Mouse (Mus musculus) liver, embryonic 11.5 days (tissue): ENCODE measurements around the gene Prkci. TPM values are rescaled to one million over a fixed set of nuclear protein-coding genes. Genes with fewer than 3 reads are reported as not detected.

ENCODE experiments used
- ATAC-seq: fragments of 200-750 bp; cut with Nextera tagmentation; replicated peaks from 2 replicates; pipeline ENCODE4 v1.8.0; 2017; ENCODE audit warnings: moderate number of reproducible peaks, mild to moderate bottlenecking, moderate TSS enrichment, moderate library complexity; ENCODE audit not compliant: low FRiP score
- DNase-seq: peaks from one replicate; pipeline ENCODE4 v3.0.0-alpha.2; 2017; ENCODE audit warnings: low spot score
- H3K27ac ChIP-seq: fragments of 300-500 bp; sonication (generic); 2 replicates; pipeline ENCODE4 v1.5.1; 2014; ENCODE audit warnings: mild to moderate bottlenecking, low read depth, low read length, control low read depth
- H3K27me3 ChIP-seq: fragments of 300-500 bp; sonication (generic); replicated peaks from 2 replicates; pipeline ENCODE4 v1.6.1; 2014; ENCODE audit warnings: low read length, mixed read lengths; ENCODE audit not compliant: control insufficient read depth, insufficient read depth
- H3K36me3 ChIP-seq: fragments of 300-500 bp; sonication (generic); 2 replicates; pipeline ENCODE4 v1.6.1; 2014; ENCODE audit warnings: mild to moderate bottlenecking, low read length, moderate library complexity, mixed read lengths; ENCODE audit not compliant: control insufficient read depth, insufficient read depth
- H3K4me1 ChIP-seq: fragments of 300-500 bp; sonication (generic); replicated peaks from 2 replicates; pipeline ENCODE4 v1.6.1; 2014; ENCODE audit warnings: low read length, mixed read lengths; ENCODE audit not compliant: control insufficient read depth, insufficient read depth
- H3K4me2 ChIP-seq: fragments of 300-500 bp; sonication (generic); 2 replicates; pipeline ENCODE4 v1.6.1; 2014; ENCODE audit warnings: mild to moderate bottlenecking, control low read depth, moderate library complexity
- H3K4me3 ChIP-seq: fragments of 300-500 bp; sonication (generic); 2 replicates; pipeline ENCODE4 v1.5.1; 2014; ENCODE audit warnings: low read depth, low read length, control low read depth
- H3K9ac ChIP-seq: fragments of 300-500 bp; sonication (generic); 2 replicates; pipeline ENCODE4 v1.6.1; 2014; ENCODE audit warnings: low read depth, low read length, control low read depth
- H3K9me3 ChIP-seq: fragments of 300-500 bp; sonication (generic); 2 replicates; pipeline ENCODE4 v1.6.1; 2016; ENCODE audit warnings: low read length, inconsistent platforms, mixed read lengths; ENCODE audit not compliant: control insufficient read depth
- WGBS: fragments of 180-500 bp; shearing (Covaris S2); extraction: QIAGEN DNeasy Blood & Tissue Kit; methylation state at CpG from one replicate; pipeline ENCODE4 v1.1.7; 2014; 5-methylcytosine and 5-hydroxymethylcytosine counted together
- polyA plus RNA-seq: library from polyadenylated mRNA; unstranded; fragments of >200 nt; fragmentation: Nextera tagmentation; extraction: Ambion mirVana; gene quantifications from 2 replicates; pipeline ENCODE4 v1.2.1, GENCODE M21; 2014

Prkci gene
- polyA plus RNA-seq, 1 experiment from 2014 or later: 20.2 TPM

DNA sequence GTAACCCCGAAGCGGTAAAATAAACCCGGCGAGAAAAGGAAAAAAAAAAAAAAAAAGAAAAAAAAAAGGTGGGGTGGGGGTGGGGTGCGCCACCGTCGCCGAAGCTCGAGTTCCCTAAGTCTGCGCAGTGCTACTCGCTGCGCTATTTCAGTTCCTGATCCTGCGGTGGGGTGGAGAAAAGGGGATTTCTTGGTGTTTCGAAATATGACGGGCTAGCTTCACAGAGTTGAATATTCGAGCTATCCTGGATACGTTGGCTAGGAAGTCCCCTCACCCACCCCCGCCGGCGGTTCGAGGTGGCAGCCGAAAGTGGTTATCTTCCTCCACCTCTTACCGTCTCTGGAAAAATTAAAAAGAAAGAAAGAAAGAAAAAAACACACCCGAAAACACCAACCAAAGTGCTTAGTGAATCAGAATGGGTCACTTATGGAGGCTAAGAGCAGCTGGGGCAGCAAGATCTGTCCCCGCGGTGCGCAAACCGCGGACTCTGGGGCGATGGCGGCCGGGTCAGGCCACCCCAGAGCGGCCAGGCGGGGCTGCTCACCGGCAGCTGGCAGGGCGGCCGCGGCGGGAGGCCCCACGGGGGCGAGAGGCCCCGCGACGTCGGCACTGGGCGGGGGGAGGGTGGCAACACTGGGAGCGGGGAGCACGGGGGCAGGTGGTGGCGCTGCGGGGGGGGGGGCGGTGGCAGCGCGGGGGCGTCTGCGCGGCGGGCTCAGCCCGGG lies 98.2 kb downstream of the Prkci start:
- Histone ChIP-seq H3K9me3 (no peaks in the 10 kb centered on the region), H3K4me2 (peak overlapping the region; percentile 74), H3K27ac (peak overlapping the region; percentile 98), H3K27me3 (no peaks in the 10 kb centered on the region), H3K4me1 (peaks cover 22% of the 10 kb centered on the region), H3K4me3 (peak overlapping the region; percentile 92), H3K9ac (peak overlapping the region; percentile 92), H3K36me3 (no peaks in the 10 kb centered on the region)
- DNase-seq (peak; percentile 78), ATAC-seq (peak; percentile 63)
- WGBS: under 1% methylated on average over 39 of the region's 58 CpGs

DNA sequence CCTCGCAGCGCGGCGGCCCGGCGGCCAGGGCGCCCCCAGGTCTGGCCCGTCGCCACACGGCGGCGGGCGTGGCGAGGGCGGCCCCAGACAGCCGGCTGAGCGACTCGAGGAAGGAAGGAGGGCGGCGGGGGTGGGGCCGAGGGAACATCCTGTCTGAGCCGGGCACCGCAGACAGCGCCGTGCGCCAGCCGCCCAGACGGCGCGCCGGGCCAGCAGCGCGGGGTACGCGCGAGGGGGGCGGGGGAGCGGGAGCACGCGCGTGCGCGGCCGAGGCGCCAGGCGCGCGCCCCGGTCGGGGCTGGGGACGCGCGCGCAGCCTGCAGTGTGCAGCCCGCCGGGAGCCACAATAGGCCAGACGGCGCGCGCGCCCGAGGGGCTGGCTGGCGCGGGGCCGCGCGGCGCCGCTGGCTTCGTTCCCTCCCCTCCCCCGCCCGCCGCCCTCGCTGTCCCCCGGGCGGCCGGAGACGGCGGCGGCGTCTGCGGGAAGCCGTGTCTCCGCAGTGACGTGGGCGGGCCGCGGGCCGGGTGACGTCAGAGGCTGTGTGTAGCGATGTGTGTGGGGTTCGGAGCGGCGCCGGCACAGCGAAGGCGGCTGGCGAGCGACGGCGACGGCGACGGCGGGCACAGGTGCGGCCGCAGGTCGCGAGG lies 99.1 kb downstream of the Prkci start, which contains the start of gene Skil:
Gene Skil, plus strand, starts transcription at position 528 of the 648 bp plus-strand sequence.
- Histone ChIP-seq H3K27me3 (no peaks in the 10 kb centered on the region), H3K4me2 (peak within 1 kb of the TSS; percentile 74), H3K9ac (peak within 1 kb of the TSS; percentile 92), H3K27ac (peak within 1 kb of the TSS; percentile 98), H3K4me3 (peak within 1 kb of the TSS; percentile 92), H3K36me3 (no peaks in the 10 kb centered on the region), H3K9me3 (no peaks in the 10 kb centered on the region), H3K4me1 (peaks cover 25% of the 10 kb centered on the region)
- under 1% methylated on average over 75 of the region's 109 CpGs for WGBS
- DNase-seq (peak; percentile 96), ATAC-seq (peak; percentile 93)

DNA sequence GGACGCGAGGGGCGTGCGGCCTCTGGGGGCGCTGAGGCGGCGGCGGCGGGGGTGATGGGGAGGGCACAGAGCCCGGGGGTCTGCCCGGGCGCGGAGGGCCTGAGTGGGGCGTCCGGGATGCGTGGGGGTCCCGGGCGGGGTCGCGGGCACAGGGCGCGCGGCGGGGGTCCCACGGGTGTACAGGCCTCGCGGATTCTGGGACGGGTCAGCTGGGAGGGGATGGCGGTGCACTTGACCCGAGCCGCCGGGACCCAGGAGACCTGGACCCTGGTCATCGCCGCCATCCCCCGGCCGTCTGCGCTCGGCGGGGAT lies 99.6 kb downstream of the Prkci start:
- no peak for ATAC-seq
- Histone ChIP-seq H3K9me3 (no peaks in the 10 kb centered on the region), H3K4me2 (peak overlapping the region; percentile 74), H3K36me3 (no peaks in the 10 kb centered on the region), H3K4me3 (peak overlapping the region; percentile 92), H3K4me1 (peaks cover 24% of the 10 kb centered on the region), H3K27ac (peak overlapping the region; percentile 98), H3K9ac (peak overlapping the region; percentile 92), H3K27me3 (no peaks in the 10 kb centered on the region)
- DNase-seq: no peak
- WGBS: 1% methylated on average over 23 of the region's 39 CpGs

DNA sequence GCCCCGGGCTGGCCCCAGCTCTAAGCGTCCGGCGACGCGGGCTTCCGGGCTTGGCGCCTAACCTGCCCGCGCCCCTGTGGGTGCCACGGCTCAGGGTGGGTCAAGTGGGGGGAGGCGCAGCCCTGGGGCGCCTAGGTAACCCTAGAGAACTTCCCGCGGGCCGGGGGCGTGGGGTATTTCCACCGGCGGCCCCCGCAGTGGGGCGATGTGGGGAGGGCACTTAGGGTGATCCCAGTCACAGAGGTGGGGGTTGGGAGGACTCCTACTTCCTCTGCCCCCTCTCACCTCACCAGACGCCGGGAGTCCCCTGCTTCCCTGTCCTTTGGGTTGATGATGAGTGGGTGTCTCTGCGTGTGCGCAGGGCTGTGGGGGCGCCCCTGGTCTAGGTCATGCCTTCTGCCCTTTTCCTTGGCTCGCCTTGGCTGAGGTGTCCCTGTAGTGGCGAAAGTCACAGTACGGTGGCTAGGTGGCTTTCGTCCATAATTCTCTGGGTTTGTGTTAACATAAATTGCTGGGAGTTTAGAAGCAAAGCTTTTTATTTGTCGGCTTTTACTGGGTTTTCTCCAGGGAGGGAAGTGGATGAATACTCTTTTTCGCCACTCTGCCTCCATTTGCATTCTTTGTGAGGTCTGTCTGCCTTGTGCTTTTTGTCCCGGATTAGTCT lies 100.1 kb downstream of the Prkci start:
- WGBS: 1% methylated on average over 33 of the region's 33 CpGs
- Histone ChIP-seq H3K27ac (peak overlapping the region; percentile 98), H3K27me3 (no peaks in the 10 kb centered on the region), H3K36me3 (no peaks in the 10 kb centered on the region), H3K4me2 (peak overlapping the region; percentile 74), H3K4me3 (peak overlapping the region; percentile 92), H3K9me3 (no peaks in the 10 kb centered on the region), H3K4me1 (peaks cover 22% of the 10 kb centered on the region), H3K9ac (peak overlapping the region; percentile 92)
- peak; percentile 27; the same call in 1 of the 2 replicates for ATAC-seq
- DNase-seq: peak; percentile 65

DNA sequence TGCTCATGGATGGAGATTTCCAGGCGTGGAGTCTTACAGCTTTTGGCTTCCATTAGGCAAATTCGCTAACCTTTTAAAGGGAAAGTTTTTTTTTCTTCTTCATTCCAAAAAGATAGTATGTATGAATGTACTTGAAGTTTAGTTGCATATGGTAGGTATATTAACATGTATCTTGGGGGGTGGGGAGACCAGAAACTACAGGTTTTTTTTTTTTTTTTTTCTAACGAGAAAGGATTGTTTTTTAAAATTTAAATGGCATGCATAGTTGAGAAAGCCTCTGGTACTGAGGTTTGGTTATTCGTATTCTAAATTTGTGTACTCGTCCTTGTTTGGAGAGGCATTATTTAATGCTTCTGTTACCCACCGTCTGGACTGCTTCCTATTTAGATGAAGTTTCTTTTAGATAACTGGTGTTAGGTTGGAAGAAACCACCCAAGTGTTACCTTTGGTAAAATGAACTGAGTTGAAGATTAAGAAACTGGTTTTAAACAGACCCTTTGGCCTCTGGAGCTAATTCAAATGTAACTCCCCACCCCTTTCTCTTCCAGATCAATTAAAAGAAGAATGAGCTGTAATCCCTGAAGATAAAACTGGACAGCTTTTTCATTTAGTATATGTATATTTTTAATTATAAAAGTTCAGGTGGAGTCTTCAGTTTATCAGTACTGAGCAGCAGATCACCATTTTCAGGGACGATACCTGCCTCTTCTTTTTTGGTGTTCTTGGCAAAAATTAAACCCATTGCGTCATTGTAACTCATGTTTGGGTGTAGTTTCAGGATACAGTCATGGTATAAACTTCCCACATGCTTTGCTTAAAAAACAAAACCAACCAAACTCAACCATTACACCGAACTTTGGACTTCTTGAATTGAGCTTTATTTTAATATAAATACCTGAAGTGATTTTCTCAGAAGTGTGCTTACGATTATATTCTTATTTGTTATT lies 100.9 kb downstream of the Prkci start:
- DNase-seq (no peak), ATAC-seq (no peak)
- Histone ChIP-seq H3K9me3 (no peaks in the 10 kb centered on the region), H3K27ac (peak overlapping the region; percentile 98), H3K27me3 (no peaks in the 10 kb centered on the region), H3K4me2 (peak overlapping the region; percentile 74), H3K36me3 (no peaks in the 10 kb centered on the region), H3K4me3 (peak overlapping the region; percentile 92), H3K9ac (peak overlapping the region; percentile 92), H3K4me1 (peaks cover 16% of the 10 kb centered on the region)
- WGBS: 49% methylated on average over 10 of the region's 10 CpGs

DNA sequence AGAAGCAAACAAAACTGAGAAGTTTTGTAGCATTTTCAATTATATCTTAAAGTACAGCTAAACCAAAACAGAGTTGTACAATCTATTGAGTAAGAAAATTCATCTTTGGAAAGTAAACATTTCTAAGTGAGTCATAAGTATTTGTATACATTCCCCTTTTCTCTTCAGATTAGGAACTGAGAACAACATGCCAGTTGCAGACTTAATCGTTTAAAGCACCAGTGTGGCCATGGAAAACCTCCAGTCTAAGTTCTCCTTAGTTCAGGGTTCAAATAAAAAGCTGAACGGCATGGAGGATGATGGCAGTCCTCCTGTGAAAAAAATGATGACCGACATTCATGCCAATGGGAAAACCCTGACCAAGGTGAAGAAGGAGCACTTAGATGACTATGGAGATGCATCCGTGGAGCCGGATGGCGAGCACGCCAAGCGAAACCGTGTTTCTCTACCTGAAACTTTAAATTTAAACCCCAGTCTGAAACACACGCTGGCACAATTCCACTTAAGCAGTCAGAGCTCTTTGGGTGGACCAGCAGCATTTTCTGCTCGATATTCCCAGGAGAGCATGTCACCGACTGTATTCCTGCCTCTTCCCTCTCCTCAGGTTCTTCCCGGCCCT lies 101.7 kb downstream of the Prkci start:
- Histone ChIP-seq H3K4me1 (peaks cover 12% of the 10 kb centered on the region; the same call in 1 of the 2 replicates), H3K27me3 (no peaks in the 10 kb centered on the region), H3K9me3 (no peaks in the 10 kb centered on the region), H3K36me3 (no peaks in the 10 kb centered on the region), H3K4me3 (no peak overlapping the region), H3K9ac (no peak overlapping the region), H3K27ac (no peak overlapping the region), H3K4me2 (no peak overlapping the region)
- no peak for DNase-seq
- no peak for ATAC-seq
- 86% methylated on average over 13 of the region's 13 CpGs for WGBS

DNA sequence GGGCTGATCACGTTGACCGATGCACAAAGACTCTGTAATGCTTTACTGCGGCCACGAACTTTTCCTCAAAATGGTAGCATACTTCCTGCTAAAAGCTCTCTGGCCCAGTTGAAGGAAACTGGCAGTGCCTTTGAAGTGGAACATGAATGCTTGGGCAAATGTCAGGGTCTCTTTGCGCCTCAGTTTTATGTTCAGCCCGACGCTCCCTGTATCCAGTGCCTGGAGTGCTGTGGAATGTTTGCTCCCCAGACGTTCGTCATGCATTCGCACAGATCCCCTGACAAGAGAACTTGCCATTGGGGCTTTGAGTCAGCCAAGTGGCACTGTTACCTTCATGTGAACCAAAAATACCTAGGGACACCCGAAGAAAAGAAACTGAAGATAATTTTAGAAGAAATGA lies 102.4 kb downstream of the Prkci start:
- Histone ChIP-seq H3K36me3 (no peaks in the 10 kb centered on the region), H3K27me3 (no peaks in the 10 kb centered on the region), H3K4me2 (0 out of 2 replicates have a peak overlapping the region, but pooled peaks have one; percentile 8), H3K4me1 (peaks cover 12% of the 10 kb centered on the region; the same call in 1 of the 2 replicates), H3K4me3 (no peak overlapping the region), H3K9me3 (no peaks in the 10 kb centered on the region), H3K27ac (no peak overlapping the region), H3K9ac (no peak overlapping the region)
- no peak for DNase-seq
- WGBS: 67% methylated on average over 11 of the region's 11 CpGs
- ATAC-seq: no peak
